Mouse (Mus musculus) forebrain, embryonic 13.5 days (tissue): ENCODE results near the gene Atrnl1. TPM values are rescaled to one million over a fixed set of nuclear protein-coding genes. Genes with fewer than 3 reads are reported as not detected.

ENCODE experiments used
- ATAC-seq: fragments of 200-750 bp; cut with Nextera tagmentation; 2 replicates; pipeline ENCODE4 v1.8.0; 2017
- H3K27ac ChIP-seq: fragments of 300-500 bp; sonication (generic); 2 replicates; pipeline ENCODE4 v1.5.1; 2015; ENCODE audit warnings: inconsistent platforms, mild to moderate bottlenecking, moderate library complexity
- H3K27me3 ChIP-seq: fragments of 300-500 bp; sonication (generic); 2 replicates; pipeline ENCODE4 v1.6.1; 2015; ENCODE audit warnings: mild to moderate bottlenecking, inconsistent platforms
- H3K36me3 ChIP-seq: fragments of 300-500 bp; sonication (generic); 2 replicates; pipeline ENCODE4 v1.6.1; 2015; ENCODE audit warnings: mild to moderate bottlenecking, inconsistent platforms; ENCODE audit not compliant: poor library complexity, severe bottlenecking
- H3K4me1 ChIP-seq: fragments of 300-500 bp; sonication (generic); 2 replicates; pipeline ENCODE4 v1.6.1; 2015; ENCODE audit warnings: inconsistent platforms
- H3K4me2 ChIP-seq: fragments of 300-500 bp; sonication (generic); 2 replicates; pipeline ENCODE4 v1.6.1; 2015; ENCODE audit warnings: inconsistent platforms, mild to moderate bottlenecking, moderate library complexity
- H3K4me3 ChIP-seq: fragments of 300-500 bp; sonication (generic); 2 replicates; pipeline ENCODE4 v1.5.1; 2015; ENCODE audit warnings: mild to moderate bottlenecking, inconsistent platforms
- H3K9ac ChIP-seq: fragments of 300-500 bp; sonication (generic); 2 replicates; pipeline ENCODE4 v1.6.1; 2015; ENCODE audit warnings: mild to moderate bottlenecking, inconsistent platforms
- H3K9me3 ChIP-seq: fragments of 300-500 bp; sonication (generic); replicated peaks from 2 replicates; pipeline ENCODE4 v1.6.1; 2016; ENCODE audit warnings: inconsistent platforms
- WGBS: fragments of 180-500 bp; shearing (Covaris S2); methylation state at CpG from one replicate; pipeline ENCODE4 v1.1.7; 2015; 5-methylcytosine and 5-hydroxymethylcytosine counted together
- polyA plus RNA-seq: library from polyadenylated mRNA; unstranded; fragments of >200 nt; fragmentation: Nextera tagmentation; extraction: Ambion mirVana; gene quantifications from 2 replicates; pipeline ENCODE4 v1.2.1, GENCODE M21; 2015

Atrnl1 gene
- polyA plus RNA-seq, 1 experiment from 2014 or later = 5.1 TPM

DNA sequence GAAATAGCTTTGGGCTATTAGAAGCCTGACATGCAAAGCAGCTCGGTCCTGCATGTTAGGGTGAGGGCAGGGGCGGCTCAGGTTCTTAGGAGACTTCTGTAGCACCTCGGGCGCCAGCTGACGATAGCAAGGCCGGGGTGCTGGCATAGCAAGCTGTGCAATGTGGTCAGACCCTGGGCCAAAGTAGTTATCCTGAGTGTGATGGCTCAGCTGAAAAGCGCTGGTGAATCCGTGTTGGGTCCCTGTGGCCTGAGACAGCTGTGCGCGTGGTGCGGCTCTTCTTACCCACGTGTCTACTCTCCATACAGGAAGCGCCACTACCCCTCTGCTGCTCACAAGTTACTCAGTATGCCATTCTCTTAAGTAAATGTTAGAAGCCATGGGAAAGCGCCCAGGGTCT, 331.4 kb downstream of the Atrnl1 start:
- Histone ChIP-seq H3K27ac (no peak overlapping the region; the same call in 1 of the 2 replicates), H3K4me3 (no peak overlapping the region), H3K27me3 (no peaks in the 10 kb centered on the region), H3K9me3 (no peaks in the 10 kb centered on the region), H3K9ac (no peak overlapping the region), H3K4me1 (peaks cover 14% of the 10 kb centered on the region), H3K36me3 (no peaks in the 10 kb centered on the region), H3K4me2 (no peak overlapping the region)
- no peak for ATAC-seq
- WGBS = 89% methylated on average over 14 of the region's 14 CpGs

DNA sequence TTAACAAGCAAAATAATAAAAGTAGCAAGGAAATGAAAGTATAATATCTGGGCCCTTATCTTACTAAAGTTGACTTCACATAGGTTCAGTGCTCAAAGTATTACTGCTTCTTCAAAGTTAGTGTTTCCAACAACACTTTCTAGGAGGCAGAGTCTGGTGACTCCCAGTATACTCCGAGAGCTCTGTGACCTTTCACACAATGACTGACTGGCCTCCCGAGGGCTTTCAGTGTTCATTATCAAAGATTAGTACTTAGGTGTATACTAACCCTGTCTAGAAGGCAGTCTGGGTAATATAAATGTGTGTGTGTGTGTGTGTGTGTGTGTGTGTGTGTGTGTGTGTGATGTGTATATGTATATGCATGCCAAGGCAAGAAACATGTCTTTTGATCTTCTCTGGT, 332.5 kb downstream of the Atrnl1 start:
- Histone ChIP-seq H3K9me3 (no peaks in the 10 kb centered on the region), H3K4me1 (peaks cover 14% of the 10 kb centered on the region), H3K4me2 (no peak overlapping the region), H3K27me3 (no peaks in the 10 kb centered on the region), H3K27ac (no peak overlapping the region), H3K36me3 (peaks cover 4% of the 10 kb centered on the region; the same call in 1 of the 2 replicates), H3K9ac (no peak overlapping the region), H3K4me3 (no peak overlapping the region)
- ATAC-seq = no peak
- 60% methylated on average over 2 of the region's 2 CpGs for WGBS

DNA sequence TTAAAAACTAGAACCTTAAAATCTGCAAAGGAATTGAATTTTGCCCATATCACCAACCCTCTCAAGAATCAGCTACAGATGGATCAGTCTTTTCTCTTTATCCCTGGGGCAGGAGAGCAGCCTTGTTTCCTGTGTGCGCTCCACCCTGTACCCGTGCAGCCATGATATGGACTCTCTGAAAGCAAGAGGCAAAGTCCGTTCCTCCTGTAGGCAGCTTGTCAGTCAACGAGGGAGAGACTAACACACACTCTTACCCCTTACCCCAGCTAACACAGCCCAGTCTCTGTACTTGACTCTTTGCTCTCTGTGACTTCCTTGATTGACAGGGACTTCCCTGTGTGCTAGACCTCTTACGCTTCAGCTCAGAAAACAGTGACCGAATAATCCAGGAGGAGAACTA, 333.8 kb downstream of the Atrnl1 start:
- H3K9me3 ChIP-seq = no peaks in the 10 kb centered on the region
- no peak overlapping the region for H3K4me3 ChIP-seq
- H3K4me2 ChIP-seq = no peak overlapping the region
- no peaks in the 10 kb centered on the region for H3K27me3 ChIP-seq
- H3K9ac ChIP-seq = no peak overlapping the region
- ATAC-seq = no peak
- WGBS = 85% methylated on average over 6 of the region's 6 CpGs
- H3K36me3 ChIP-seq = peaks cover 4% of the 10 kb centered on the region; the same call in 1 of the 2 replicates
- H3K27ac ChIP-seq = no peak overlapping the region
- H3K4me1 ChIP-seq = peaks cover 19% of the 10 kb centered on the region

DNA sequence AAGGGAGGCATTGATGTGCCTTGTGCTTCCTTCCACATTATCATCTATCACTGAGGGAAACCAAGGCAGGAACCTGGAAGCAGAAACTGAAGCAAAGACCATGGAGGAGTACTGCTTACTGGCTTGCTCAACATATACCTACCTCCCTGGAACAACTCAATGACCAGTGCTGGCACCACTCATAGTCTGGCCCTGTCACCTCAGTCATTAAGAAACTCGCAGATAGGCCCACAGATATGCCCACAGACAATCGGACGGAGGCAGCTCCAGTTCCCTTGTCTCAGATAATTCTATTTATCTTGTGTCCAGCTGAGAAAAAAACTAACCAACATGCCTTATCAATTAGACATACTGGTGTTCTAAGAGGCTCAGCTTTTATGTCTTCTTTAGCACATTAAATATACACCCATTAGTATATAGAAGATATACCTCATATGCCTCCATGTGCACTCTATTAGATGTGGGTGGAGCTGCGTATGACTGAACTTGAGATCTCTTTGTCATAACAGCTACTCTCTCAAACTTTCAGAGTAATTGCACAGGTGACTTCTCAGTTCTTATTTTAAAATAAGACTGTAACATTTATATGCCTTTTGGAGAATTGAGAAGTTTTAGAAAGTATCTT, 334.9 kb downstream of the Atrnl1 start:
- Histone ChIP-seq H3K4me3 (no peak overlapping the region), H3K4me1 (peaks cover 24% of the 10 kb centered on the region), H3K27me3 (no peaks in the 10 kb centered on the region), H3K27ac (no peak overlapping the region), H3K9ac (no peak overlapping the region), H3K4me2 (no peak overlapping the region), H3K36me3 (peaks cover 4% of the 10 kb centered on the region; the same call in 1 of the 2 replicates), H3K9me3 (no peaks in the 10 kb centered on the region)
- WGBS = 94% methylated on average over 4 of the region's 4 CpGs
- no peak for ATAC-seq

GRCm38 (mm10) chr19:57948489-57948888, 337.7 kb downstream of the Atrnl1 start:
- Histone ChIP-seq H3K9ac (no peak overlapping the region), H3K4me3 (no peak overlapping the region), H3K9me3 (no peaks in the 10 kb centered on the region), H3K4me2 (no peak overlapping the region), H3K27me3 (no peaks in the 10 kb centered on the region), H3K36me3 (peaks cover 4% of the 10 kb centered on the region; the same call in 1 of the 2 replicates), H3K27ac (no peak overlapping the region), H3K4me1 (peaks cover 10% of the 10 kb centered on the region)
- 90% methylated on average over 2 of the region's 2 CpGs for WGBS
- no peak for ATAC-seq

GRCm38 (mm10) chr19:57949260-57949917, 338.6 kb downstream of the Atrnl1 start:
- Histone ChIP-seq H3K27me3 (no peaks in the 10 kb centered on the region), H3K4me3 (no peak overlapping the region), H3K4me1 (peaks cover 10% of the 10 kb centered on the region), H3K4me2 (no peak overlapping the region), H3K9me3 (no peaks in the 10 kb centered on the region), H3K36me3 (peaks cover 4% of the 10 kb centered on the region; the same call in 1 of the 2 replicates), H3K27ac (peak overlapping the region; percentile 10; the same call in 1 of the 2 replicates), H3K9ac (no peak overlapping the region)
- ATAC-seq = peak; percentile 30; the same call in 1 of the 2 replicates
- 33% methylated on average over 13 of the region's 13 CpGs for WGBS

DNA sequence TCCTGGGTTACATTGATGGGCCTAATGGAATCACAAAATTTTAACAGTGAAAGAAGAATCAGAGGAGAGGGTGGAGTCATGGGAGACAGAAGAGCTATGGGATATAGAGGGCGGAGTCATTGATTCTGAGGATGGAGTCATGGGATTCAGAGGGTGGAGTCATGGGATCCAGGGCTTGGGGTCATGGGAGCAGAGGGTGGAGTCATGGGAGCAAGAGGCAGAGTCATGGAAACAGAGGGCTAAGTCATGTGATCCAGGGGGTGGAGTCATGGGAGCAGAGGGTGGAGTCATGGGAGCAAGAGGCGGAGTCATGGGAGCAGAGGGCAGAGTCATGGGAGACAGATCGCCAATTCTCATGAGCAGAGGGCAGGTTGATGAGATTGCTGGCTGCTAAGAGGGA, 343.3 kb downstream of the Atrnl1 start:
- ATAC-seq = no peak
- Histone ChIP-seq H3K27me3 (no peaks in the 10 kb centered on the region), H3K27ac (no peak overlapping the region), H3K9ac (no peak overlapping the region), H3K36me3 (no peaks in the 10 kb centered on the region), H3K4me3 (no peak overlapping the region), H3K4me1 (peaks cover 10% of the 10 kb centered on the region), H3K9me3 (no peaks in the 10 kb centered on the region), H3K4me2 (no peak overlapping the region)
- WGBS = 98% methylated on average over 3 of the region's 3 CpGs

DNA sequence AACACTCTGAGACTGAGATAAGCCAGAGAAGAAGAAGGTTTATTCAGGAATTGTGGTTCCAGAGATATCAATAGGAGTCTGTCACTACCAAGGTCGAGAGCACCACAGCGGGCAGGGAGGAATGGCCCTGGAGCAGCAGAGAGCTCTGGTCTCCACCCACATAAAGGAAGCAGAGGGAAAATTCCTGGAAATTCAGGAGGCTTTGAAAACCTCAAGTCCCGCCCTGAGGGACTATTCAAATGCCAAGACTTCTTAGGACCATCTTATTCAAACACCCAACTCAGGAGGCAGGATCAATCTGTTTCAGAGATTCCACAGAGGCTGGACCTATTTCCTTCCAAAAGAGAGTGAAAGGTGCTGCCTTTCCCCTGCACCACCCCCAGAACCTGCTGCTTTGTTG, 345.6 kb downstream of the Atrnl1 start:
- Histone ChIP-seq H3K4me2 (no peak overlapping the region), H3K36me3 (no peaks in the 10 kb centered on the region), H3K27ac (no peak overlapping the region), H3K4me3 (no peak overlapping the region), H3K9ac (no peak overlapping the region), H3K27me3 (no peaks in the 10 kb centered on the region), H3K4me1 (peaks cover 5% of the 10 kb centered on the region), H3K9me3 (no peaks in the 10 kb centered on the region)
- 90% methylated on average over 3 of the region's 3 CpGs for WGBS
- no peak for ATAC-seq

DNA sequence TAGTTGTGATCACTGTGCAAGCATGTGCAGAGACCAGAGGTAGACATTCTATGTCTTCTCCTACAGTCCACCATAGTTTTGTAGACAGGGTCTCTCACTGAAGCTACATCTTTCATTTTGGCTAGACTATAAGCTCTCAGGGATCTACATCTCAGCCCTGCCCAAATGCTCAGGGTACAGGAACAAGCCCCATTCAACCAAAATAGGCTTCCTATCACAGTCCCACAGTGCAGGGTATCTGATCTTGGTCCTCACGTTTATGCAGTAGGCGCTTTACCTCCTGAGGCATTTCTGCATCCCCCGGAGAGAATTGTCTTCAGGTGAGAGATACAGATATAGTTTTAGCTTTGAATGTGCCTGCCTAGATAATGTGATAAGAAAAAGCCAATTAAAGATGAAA, 346.5 kb downstream of the Atrnl1 start:
- no peaks in the 10 kb centered on the region for H3K27me3 ChIP-seq
- H3K9ac ChIP-seq = no peak overlapping the region
- no peak for ATAC-seq
- no peak overlapping the region for H3K27ac ChIP-seq
- no peak overlapping the region for H3K4me2 ChIP-seq
- no peak overlapping the region for H3K4me3 ChIP-seq
- H3K36me3 ChIP-seq = no peaks in the 10 kb centered on the region
- peaks cover 13% of the 10 kb centered on the region for H3K4me1 ChIP-seq
- 94% methylated on average over 3 of the region's 3 CpGs for WGBS
- no peaks in the 10 kb centered on the region for H3K9me3 ChIP-seq

DNA sequence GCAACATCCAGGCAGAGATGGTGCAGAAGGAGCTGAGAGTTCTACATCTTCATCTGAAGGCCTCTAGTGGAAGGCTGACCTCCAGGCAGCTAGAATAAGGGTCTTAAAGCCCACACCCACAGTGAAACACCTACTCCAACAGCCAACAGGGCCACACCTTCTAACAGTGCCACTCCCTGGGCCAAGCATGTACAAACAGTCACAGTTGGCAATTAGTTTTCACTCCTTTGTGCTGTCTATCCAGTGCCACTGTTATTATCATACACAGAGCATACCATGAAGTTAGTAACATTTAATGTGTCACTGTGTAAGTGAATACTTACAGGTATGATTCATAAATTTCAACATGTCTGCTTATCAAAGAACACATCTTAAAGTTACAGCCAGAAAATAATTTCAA, 347.3 kb downstream of the Atrnl1 start:
- Histone ChIP-seq H3K27ac (no peak overlapping the region), H3K4me2 (no peak overlapping the region), H3K27me3 (no peaks in the 10 kb centered on the region)

GRCm38 (mm10) chr19:57958726-57959125, 347.9 kb downstream of the Atrnl1 start:
- Histone ChIP-seq H3K36me3 (no peaks in the 10 kb centered on the region; the same call in 1 of the 2 replicates), H3K4me1 (peaks cover 17% of the 10 kb centered on the region), H3K9ac (no peak overlapping the region), H3K9me3 (no peaks in the 10 kb centered on the region), H3K27me3 (no peaks in the 10 kb centered on the region), H3K4me2 (no peak overlapping the region), H3K4me3 (no peak overlapping the region), H3K27ac (no peak overlapping the region)
- WGBS = 77% methylated on average over 5 of the region's 5 CpGs
- ATAC-seq = no peak

More for the DNA sequence above, 347.3 kb downstream of the Atrnl1 start:
- H3K4me1 ChIP-seq = peaks cover 17% of the 10 kb centered on the region
- H3K4me3 ChIP-seq = no peak overlapping the region
- no peak for ATAC-seq
- no peaks in the 10 kb centered on the region for H3K9me3 ChIP-seq
- H3K36me3 ChIP-seq = no peaks in the 10 kb centered on the region
- H3K9ac ChIP-seq = no peak overlapping the region

GRCm38 (mm10) chr19:57961321-57961720, 350.5 kb downstream of the Atrnl1 start:
- no peaks in the 10 kb centered on the region; the same call in 1 of the 2 replicates for H3K36me3 ChIP-seq
- no peak overlapping the region for H3K27ac ChIP-seq
- 12% methylated on average over 3 of the region's 3 CpGs for WGBS
- H3K4me3 ChIP-seq = no peak overlapping the region
- no peaks in the 10 kb centered on the region for H3K9me3 ChIP-seq
- H3K4me1 ChIP-seq = peaks cover 17% of the 10 kb centered on the region
- H3K27me3 ChIP-seq = no peaks in the 10 kb centered on the region
- no peak overlapping the region for H3K9ac ChIP-seq
- no peak for ATAC-seq
- H3K4me2 ChIP-seq = no peak overlapping the region
